Mouse (Mus musculus) midbrain, postnatal 0 days (tissue): ENCODE results near the gene Dbh. TPM values are rescaled to one million over a fixed set of nuclear protein-coding genes. Genes with fewer than 3 reads are reported as not detected.

Experiments
- ATAC-seq: fragments of 200-750 bp; cut with Nextera tagmentation; 2 replicates; pipeline ENCODE4 v1.8.0; 2017; ENCODE audit warnings: moderate number of reproducible peaks, mild to moderate bottlenecking, moderate TSS enrichment, moderate library complexity; ENCODE audit not compliant: low FRiP score
- DNase-seq: peaks from one replicate; pipeline ENCODE4 v3.0.0-alpha.2; 2015; ENCODE audit warnings: low spot score
- H3K27ac ChIP-seq: fragments of 300-500 bp; sonication (generic); 2 replicates; pipeline ENCODE4 v1.5.1; 2014; ENCODE audit warnings: low read depth, mild to moderate bottlenecking, low read length, mixed read lengths
- H3K27me3 ChIP-seq: fragments of 300-500 bp; sonication (generic); 2 replicates; pipeline ENCODE4 v1.6.1; 2014; ENCODE audit warnings: low read length, control low read depth, mixed read lengths; ENCODE audit not compliant: insufficient read depth
- H3K36me3 ChIP-seq: fragments of 300-500 bp; sonication (generic); 2 replicates; pipeline ENCODE4 v1.6.1; 2014; ENCODE audit warnings: low read length, control low read depth, mixed read lengths; ENCODE audit not compliant: insufficient read depth
- H3K4me1 ChIP-seq: fragments of 300-500 bp; sonication (generic); 2 replicates; pipeline ENCODE4 v1.6.1; 2014; ENCODE audit warnings: mild to moderate bottlenecking, control low read depth, antibody characterized with exemption, low read length, mixed read lengths; ENCODE audit not compliant: insufficient read depth
- H3K4me2 ChIP-seq: fragments of 300-500 bp; sonication (generic); 2 replicates; pipeline ENCODE4 v1.6.1; 2014; ENCODE audit warnings: low read depth, mild to moderate bottlenecking, low read length, mixed read lengths; ENCODE audit not compliant: poor library complexity, severe bottlenecking
- H3K4me3 ChIP-seq: fragments of 300-500 bp; sonication (generic); 2 replicates; pipeline ENCODE4 v1.5.1; 2014; ENCODE audit warnings: low read depth, mild to moderate bottlenecking, low read length, moderate library complexity
- H3K9ac ChIP-seq: fragments of 300-500 bp; sonication (generic); replicated peaks from 2 replicates; pipeline ENCODE4 v1.6.1; 2014; ENCODE audit warnings: mild to moderate bottlenecking, low read length, moderate library complexity, mixed read lengths; ENCODE audit not compliant: poor library complexity, severe bottlenecking
- H3K9me3 ChIP-seq: fragments of 300-500 bp; sonication (generic); 2 replicates; pipeline ENCODE4 v1.6.1; 2016; ENCODE audit warnings: low read length, control low read depth
- CTCF ChIP-seq: IDR thresholded peaks from 2 replicates; pipeline ENCODE4 v1.5.1; 2016; ENCODE audit warnings: antibody characterized with exemption, mild to moderate bottlenecking
- WGBS: fragments of 180-500 bp; shearing (Covaris S2); extraction: QIAGEN DNeasy Blood & Tissue Kit; methylation state at CpG from one replicate; pipeline ENCODE4 v1.1.7; 2014; 5-methylcytosine and 5-hydroxymethylcytosine counted together
- polyA plus RNA-seq: library from polyadenylated mRNA; unstranded; fragments of >200 nt; fragmentation: Nextera tagmentation; extraction: Ambion mirVana; gene quantifications from 2 replicates; pipeline ENCODE4 v1.2.1, GENCODE M21; 2015
- total RNA-seq: library from RNA; depleted of rRNA; stranded (reverse); fragments of >200 nt; gene quantifications from 2 replicates; pipeline ENCODE4 v1.2.3, GENCODE M21; 2014

Dbh gene
- total and polyA plus RNA-seq, 2 experiments from 2014 or later = 0.21 to 12.3 TPM

DNA sequence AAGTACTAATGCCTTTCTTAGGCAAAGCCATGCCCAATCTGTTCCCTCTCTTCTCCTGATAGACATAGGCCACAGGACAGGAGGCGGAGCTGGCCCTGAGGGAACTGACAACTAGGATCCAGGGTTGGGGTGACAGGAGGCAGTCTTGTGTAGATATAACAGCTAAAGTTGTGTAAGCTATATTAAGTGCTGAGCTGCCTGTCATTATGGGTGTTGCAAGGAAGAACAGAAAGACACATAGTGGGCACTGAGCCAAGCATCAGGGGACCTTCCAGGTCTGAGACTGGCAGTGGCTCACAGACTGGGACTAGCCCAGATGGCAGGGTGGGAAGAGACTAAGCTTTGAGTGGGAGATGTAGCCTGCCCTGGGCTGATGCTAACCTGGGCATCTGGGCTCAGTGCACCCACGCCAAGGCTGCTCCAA is 53.1 kb downstream of the Dbh start:
- TF ChIP-seq CTCF = no peak
- Histone ChIP-seq H3K4me1 (no peaks in the 10 kb centered on the region), H3K27me3 (no peaks in the 10 kb centered on the region), H3K4me2 (no peak overlapping the region), H3K9ac (no peak overlapping the region), H3K4me3 (no peak overlapping the region), H3K36me3 (no peaks in the 10 kb centered on the region), H3K27ac (no peak overlapping the region), H3K9me3 (no peaks in the 10 kb centered on the region)
- WGBS = 58% methylated on average over 2 of the region's 2 CpGs
- DNase-seq = peak; percentile 28
- no peak for ATAC-seq

GRCm38 (mm10) chr2:27218569-27218968 is 53.5 kb downstream of the Dbh start:
- Histone ChIP-seq H3K36me3 (no peaks in the 10 kb centered on the region), H3K27me3 (no peaks in the 10 kb centered on the region), H3K4me3 (no peak overlapping the region), H3K9me3 (no peaks in the 10 kb centered on the region), H3K4me1 (no peaks in the 10 kb centered on the region), H3K4me2 (no peak overlapping the region), H3K9ac (no peak overlapping the region), H3K27ac (no peak overlapping the region)
- WGBS = 83% methylated on average over 8 of the region's 8 CpGs
- DNase-seq (no peak), ATAC-seq (no peak)
- no peak for TF ChIP-seq CTCF

DNA sequence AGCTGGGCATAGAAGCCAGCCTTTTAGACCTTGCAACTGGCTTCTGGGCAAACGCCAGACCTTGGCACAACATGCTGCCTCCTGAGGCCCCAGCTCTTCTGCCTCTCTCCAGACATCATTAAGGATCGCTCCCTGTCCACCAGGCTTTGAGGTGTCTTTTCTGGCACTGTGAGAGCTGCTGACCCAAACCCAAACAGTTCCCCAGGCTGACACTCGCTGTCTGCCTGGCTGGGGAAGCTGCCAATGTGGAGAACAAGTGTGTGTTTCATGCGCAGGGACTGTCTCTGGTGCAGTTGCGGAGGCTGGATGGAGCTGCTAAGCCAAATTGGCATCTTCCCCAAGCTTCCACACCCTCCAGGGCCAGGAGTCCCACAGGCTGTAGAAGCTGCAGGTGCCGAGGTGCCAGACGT is 58.0 kb downstream of the Dbh start:
- Histone ChIP-seq H3K9ac (no peak overlapping the region), H3K4me3 (no peak overlapping the region), H3K4me1 (no peaks in the 10 kb centered on the region), H3K4me2 (no peak overlapping the region), H3K9me3 (no peaks in the 10 kb centered on the region), H3K27me3 (no peaks in the 10 kb centered on the region), H3K36me3 (no peaks in the 10 kb centered on the region), H3K27ac (no peak overlapping the region)
- TF ChIP-seq CTCF = no peak
- 78% methylated on average over 7 of the region's 7 CpGs for WGBS
- DNase-seq (peak; percentile 52), ATAC-seq (no peak)

- no peaks in the 10 kb centered on the region for H3K9me3 ChIP-seq
- no peak overlapping the region for H3K4me3 ChIP-seq
- WGBS = 71% methylated on average over 7 of the region's 7 CpGs
- DNase-seq (no peak), ATAC-seq (no peak)
- no peak overlapping the region for H3K27ac ChIP-seq
- no peaks in the 10 kb centered on the region for H3K36me3 ChIP-seq
- H3K27me3 ChIP-seq = no peaks in the 10 kb centered on the region
- no peak overlapping the region for H3K4me2 ChIP-seq
- H3K9ac ChIP-seq = no peak overlapping the region
- no peaks in the 10 kb centered on the region for H3K4me1 ChIP-seq
- no peak for TF ChIP-seq CTCF
Observed at GRCm38 (mm10) chr2:27226572-27226971, 61.5 kb downstream of the Dbh start.

DNA sequence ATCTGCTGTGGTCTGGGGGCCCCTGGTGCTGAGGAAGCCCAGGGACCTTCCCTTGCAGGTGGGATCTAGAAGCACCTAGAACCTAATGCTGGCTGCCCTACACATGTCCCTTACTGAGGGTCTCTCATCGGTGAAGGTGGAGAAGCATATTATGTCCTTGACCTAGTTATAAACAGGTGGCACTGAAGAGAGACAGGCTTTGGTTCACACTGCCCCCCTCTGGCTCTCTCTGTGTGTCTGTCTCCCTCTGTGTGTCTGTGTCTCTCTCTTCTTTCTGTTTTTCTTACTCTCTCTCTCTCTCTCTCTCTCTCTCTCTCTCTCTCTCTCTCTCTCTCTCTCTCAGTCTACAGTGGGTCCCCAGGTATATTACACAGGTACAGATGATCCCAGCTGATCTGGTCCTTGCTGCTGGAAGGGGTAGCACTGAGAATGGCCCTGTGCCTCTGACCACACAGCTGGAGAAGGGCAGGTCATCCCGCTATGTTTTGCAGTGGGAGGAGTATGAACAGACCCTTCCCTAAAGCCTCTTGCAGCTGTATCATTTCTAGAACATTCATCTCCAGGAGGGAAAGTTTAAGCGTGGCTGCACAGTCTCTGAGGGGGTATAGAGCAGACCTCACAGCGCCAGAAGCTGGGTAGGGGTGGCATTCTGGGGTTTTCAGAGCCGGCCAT is 63.9 kb downstream of the Dbh start:
- Histone ChIP-seq H3K27ac (no peak overlapping the region), H3K4me3 (no peak overlapping the region), H3K36me3 (no peaks in the 10 kb centered on the region), H3K4me2 (no peak overlapping the region), H3K9ac (no peak overlapping the region), H3K27me3 (no peaks in the 10 kb centered on the region), H3K4me1 (no peaks in the 10 kb centered on the region), H3K9me3 (no peaks in the 10 kb centered on the region)
- TF ChIP-seq CTCF = peak; percentile 15
- WGBS = 87% methylated on average over 5 of the region's 5 CpGs
- DNase-seq = no peak
- no peak for ATAC-seq

DNA sequence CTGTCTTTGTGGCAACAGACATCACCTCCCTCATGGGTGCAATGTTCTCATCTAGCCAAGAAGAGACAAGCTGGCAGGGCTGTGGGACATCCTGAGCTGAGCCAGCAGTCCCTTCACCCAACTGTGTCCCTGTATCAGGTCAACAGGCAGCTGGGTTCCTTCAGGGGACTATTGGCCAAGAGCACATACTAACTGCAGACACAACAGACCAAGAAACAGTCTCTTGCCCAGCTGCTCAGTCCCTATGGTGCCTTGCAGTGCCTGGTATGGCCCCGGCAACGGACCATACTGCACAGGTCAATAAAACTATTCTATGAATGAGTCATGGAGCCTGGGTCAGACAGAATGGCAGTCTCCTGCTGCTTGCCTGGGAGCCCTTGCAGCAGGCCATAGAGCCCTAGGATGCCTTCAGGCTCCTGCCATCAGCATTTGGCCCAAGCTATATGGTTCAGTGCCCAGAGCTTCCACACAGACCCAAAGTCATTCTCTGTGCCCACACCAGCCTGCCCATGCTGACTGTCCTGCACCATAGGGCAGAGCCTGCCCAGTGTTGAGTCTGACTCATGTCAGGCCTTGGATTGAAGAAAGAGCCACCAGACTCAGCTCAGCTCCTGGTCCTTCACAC is 64.6 kb downstream of the Dbh start:
- H3K9me3 ChIP-seq = no peaks in the 10 kb centered on the region
- H3K27ac ChIP-seq = no peak overlapping the region
- WGBS = 94% methylated on average over 2 of the region's 2 CpGs
- no peaks in the 10 kb centered on the region for H3K27me3 ChIP-seq
- H3K4me3 ChIP-seq = no peak overlapping the region
- H3K9ac ChIP-seq = no peak overlapping the region
- H3K4me1 ChIP-seq = no peaks in the 10 kb centered on the region
- no peak overlapping the region for H3K4me2 ChIP-seq
- ATAC-seq (no peak), DNase-seq (no peak)
- TF ChIP-seq CTCF = no peak
- no peaks in the 10 kb centered on the region for H3K36me3 ChIP-seq
